Mouse (Mus musculus) adrenal gland, adult 2 months (tissue): ENCODE measurements around the gene Lhfp. TPM values are rescaled to one million over a fixed set of nuclear protein-coding genes. Genes with fewer than 3 reads are reported as not detected.
"Not testable (repeated sequence)": the region's sequence is repeated elsewhere in the genome, so short reads cannot be mapped to it uniquely, and the experiment has no call there.

ENCODE experiments used
- DNase-seq: peaks from one replicate; pipeline ENCODE4 v3.0.0; 2021
- polyA plus RNA-seq: library from polyadenylated mRNA; depleted of rRNA; stranded (reverse); fragments of >200 nt; gene quantifications from 2 replicates; pipeline ENCODE4 v1.2.3, GENCODE M21; 2012
- total RNA-seq, 2 experiments: library from RNA; stranded (reverse); gene quantifications; 2 replicates each; pipeline ENCODE4 v1.2.3; 2021

Gene Lhfp
- total and polyA plus RNA-seq, 3 experiments: 18.9 to 36.1 (median 25.8) TPM

DNA sequence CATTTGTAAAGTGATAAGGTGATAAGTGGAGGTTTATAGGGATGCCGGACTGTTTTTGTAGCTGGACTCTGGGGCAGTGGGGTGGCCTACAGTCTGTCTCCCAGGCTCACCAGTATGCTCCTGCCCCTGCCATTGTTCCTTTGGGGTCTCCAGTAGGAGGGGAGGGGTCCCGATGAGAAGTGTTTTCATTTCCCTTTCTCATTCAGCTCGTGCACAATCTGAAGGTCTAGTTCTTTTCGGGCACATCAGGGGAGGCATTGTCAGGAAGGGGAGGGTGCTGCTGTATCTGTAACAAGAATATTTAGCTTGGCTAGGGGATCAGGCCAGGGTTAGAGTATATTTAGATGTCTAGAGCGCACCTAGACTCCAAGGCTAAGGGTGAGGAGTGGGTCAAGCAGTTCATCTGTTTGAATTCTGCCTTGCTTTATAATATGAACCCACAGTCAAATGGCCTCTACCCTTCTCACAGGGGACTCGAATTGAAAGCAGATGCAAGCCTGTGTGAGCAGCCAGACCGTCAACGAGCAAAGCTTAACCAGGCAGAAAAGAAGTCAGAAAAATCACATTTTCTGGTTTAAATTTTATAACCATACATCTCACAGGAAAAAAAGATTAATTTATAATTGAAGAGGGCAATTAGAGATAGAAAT lies 46.0 kb downstream of the Lhfp start:
- DNase-seq: no peak

DNA sequence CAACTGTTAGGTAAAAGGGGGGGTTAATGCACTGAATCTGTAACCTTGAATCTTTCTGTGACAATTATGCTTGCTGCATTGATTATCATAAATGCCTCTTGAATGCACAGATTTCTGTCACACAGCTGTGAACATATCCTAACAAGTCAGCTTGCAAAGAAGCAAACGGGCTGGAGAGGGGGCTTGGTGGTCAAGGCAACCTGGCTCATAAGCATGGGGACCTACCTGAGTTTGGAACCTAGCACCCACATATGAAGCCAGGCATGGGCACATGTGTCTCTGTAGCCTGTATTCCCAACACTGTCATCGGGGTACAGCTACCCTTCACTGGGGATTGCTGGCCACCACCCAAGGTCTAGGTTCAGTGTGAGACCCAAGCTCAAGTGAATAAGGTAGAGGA lies 48.6 kb downstream of the Lhfp start:
- DNase-seq: no peak

DNA sequence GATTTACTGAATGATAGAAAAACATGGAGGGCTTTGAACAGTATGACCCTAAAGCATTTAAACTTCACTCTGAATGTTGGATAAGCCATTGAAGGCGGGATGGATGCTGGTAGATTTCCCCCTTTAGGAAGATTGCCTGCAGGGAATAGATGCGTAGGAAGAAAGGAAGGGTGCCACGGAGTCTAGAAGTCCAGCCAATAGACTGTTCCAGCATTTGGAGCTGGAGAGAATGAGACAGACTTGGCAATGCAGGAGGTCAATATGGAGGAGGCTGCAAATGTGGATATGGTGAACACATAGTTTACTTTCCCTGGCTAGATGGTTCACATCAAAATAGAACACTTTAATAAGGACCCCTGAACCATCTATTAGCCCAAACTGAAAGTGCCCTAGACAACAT lies 58.9 kb downstream of the Lhfp start:
- no peak for DNase-seq

DNA sequence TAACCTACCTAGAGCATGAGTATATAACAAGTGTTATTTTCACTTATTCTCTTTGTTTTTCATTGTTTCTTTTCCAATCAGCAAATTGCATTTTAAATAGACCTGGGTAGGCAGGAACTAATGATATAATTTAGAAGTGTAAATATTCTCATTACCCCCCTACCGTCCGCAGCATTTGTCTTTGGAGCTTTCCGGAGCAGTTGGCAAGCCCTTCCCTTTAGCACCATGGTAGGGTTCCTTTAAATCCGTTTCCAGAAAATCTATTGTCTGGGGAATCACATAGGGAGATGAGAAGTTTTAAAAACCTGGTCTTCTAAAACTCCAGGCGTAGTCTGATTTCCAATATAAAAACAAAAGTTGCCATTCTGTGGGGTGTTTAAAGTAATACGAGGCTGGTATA lies 59.5 kb downstream of the Lhfp start:
- no peak for DNase-seq

DNA sequence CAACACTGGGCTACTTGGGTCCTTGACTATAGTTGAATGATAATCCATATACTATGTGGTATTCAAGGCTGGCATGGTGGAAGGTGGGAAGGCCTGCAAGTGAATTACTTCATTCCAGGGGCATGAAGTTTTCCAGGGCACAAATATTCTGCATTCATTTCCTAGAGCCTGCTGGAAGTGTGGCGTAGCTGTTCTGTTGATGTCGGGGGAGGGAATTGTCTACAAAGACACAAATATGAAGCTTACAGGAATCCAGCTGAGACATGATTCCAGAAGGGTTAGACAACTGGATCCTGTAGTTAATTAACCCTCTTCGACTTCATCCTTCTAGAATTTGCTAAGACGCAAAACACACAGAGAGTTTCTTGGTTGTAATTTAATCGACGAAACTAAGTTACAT lies 60.4 kb downstream of the Lhfp start:
- DNase-seq: no peak

DNA sequence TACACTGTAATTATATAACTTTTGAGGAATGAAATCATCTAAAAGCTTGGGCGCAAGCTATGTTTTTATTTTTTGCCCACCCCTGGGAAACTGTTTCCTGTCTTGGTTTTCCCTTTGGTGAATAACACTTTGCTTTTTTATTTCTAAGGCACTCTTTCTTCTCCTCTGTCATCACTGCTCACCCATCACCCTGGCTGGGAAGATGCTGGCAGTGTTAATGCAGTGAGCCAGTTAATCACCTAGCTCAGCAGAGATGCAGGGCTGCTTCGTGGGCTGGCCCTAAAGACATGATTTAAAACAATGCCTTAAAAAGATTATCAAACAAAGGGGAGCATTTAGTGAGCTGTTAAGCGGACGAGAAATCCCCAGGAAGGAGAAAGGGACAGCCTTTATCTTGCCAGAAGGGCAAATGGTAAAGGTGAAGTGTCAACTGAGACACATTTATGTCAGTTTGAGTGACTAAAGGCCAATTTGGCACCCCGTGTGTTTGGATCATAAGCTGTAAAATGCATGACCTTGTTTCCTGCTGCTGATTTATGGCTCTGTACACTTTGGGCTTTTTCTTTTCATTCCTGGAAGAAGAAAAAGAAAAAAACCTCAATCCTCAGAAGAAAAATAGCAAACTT lies 60.9 kb downstream of the Lhfp start:
- DNase-seq: peak; percentile 15

DNA sequence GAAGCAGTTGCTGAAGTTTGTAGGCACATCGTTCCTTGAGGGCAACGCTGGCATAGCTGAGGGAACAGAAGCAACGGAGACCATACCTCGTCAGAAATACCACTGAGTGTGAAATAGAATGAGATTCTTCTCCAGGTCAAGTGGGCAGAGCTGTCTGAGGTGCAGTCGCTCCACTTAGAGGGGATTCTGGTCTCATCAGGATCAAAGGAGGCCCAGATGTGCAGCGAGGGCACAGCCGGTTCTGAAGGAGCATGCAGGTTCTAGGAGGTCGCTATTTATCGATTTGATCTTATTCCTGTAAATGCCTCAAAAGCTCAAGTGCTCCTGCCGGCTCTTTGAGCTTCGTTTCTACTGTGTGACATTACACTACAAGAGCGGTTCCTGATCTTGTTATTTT lies 61.4 kb downstream of the Lhfp start:
- no peak for DNase-seq

DNA sequence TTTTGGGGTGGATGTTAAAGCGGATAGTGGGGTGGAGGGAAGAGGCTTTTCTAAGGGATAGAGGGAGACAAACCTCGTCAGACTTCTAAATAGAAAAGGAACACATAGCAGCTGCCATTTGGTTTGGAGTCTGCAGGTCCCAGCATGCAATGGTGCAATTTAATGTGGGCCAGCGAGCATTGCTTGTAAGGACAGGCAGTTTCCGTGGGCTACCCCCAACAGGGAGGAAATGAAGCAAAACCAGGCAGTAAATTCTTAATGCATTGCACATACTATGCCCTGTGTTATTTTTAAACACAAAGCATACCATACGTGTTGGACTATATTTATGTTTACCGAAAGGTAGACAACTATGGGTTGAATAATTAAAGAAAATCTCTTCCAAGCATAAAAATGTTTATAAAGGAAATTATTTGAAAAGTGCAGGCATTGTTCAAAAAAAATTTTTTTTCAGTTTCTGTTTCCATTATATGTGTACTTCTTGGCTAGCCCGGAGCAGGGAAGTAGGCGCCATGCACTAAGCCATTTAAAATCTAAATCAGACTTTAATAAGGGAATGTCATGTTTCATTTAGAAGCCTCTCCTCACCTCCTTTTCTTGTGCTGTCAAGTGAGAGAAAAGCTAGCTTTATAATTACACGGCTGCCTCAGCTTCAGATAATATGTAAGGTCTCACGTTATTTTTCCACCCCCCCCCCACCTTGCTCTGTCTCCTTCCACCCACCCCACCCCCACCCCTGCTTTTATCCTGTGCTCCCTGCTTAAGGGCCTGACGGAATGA lies 67.5 kb downstream of the Lhfp start:
- no peak for DNase-seq

DNA sequence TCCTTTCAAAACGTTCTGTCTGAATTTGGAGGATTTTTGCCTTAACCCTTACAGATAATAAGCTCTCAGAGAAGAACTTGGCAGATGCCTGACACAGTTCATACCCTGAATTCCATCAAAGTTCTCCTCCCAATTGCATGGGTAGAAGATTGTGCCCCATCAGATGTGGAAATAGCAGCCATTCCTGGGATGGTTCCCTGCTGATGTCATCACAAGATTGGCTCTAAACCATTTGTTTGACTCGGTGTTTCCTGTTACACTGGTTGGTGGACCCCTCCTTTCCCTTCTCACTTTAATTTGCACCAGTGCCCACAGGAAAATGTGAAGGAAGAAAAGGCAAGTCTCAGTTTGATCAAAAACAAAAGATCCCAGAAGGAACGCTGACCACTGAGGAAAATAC lies 68.6 kb downstream of the Lhfp start:
- no peak for DNase-seq

DNA sequence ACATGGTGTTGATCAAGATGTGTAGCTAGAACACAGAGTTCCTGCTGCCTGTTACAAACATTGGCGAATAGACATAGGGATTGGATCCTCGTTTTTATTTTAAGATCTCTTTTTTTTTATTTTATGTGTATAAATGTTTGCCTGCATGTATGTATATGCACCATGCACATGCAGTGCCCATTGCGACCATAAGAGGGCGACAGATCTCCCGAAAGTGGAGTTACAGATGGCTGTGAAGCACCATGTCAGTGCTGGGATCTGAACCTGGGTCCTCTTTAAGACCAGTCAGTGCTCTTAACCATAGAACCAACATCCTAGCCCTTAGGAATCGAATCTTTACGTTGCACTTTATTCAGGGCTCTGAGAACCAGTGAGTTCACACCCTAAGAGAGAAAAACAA lies 70.7 kb downstream of the Lhfp start:
- DNase-seq: no peak

DNA sequence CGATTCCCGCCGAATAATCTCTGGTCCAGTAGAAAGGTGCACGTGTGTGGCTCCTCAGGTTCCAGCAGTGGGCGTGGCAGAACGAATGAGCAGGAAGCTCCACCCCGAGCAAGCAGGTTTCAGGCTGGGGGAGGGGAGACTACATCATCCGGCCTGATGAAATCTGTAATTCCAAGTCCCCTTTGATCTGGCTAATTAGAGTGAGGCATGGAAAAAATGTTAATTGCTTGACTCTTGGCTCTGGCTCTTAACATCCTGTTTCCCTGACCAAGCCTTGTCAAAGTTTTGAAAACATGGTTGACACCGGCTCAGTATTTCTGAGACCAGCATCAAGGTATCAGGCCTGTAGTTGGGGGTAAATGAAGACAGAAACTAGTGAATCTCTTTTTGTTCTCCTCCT lies 77.4 kb downstream of the Lhfp start:
- not testable (repeated sequence) for DNase-seq

DNA sequence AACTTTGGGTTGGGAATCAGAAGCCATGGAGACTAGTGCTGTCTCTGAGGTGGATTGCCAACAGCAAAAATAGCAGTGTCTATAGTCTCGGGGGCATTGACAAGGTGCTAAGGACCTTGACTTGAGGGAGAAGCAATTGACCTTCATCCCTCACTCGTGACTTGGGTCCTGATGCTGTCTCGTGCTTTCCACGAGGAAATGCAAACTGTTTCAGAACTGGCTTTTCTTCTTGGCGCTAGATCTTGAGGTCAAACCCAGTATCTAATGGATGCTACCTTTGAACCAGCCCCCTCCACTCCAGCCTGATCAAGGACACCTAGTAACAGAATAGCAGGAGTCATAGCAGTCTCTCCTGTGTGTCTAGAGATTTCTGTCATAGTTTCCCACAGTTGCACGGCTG lies 78.7 kb downstream of the Lhfp start:
- DNase-seq: no peak

DNA sequence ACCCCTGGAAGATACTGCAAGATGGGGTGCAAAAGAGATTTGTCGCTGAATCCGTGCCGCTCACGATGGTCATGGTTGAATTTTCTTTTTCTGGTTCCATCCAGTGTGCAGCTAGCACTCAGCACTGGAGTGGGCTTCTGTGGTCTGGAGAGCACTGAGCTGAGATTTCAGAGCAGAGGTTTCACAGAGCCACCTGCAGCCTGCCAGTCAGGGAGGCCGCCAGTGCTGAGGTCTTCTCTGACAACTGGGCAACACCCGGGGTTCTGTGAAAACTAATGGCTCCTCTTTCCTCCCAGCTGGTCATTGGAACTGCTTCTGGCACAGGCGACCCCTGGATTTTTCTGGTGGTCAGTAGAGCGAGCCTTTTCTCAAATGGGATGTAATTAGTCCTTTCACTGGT lies 84.2 kb downstream of the Lhfp start:
- no peak for DNase-seq

DNA sequence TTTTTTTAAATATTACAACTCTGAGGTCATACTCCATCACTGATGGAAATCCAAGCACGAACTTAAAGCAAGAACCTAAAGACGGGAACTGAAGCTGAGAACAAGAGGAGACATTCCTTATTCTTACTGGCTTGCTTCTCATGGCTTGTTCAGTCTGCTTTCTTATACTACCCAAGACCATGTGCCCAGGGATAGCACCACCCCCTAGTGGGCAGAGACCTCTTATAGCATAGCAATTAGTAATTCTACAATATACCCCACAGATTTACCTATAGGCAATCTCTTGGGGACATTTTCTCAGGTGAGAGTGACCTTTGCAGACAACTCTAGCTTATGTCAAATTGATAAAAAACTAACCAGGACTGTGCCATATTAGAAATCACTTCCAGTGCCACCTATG lies 97.5 kb downstream of the Lhfp start:
- no peak for DNase-seq

DNA sequence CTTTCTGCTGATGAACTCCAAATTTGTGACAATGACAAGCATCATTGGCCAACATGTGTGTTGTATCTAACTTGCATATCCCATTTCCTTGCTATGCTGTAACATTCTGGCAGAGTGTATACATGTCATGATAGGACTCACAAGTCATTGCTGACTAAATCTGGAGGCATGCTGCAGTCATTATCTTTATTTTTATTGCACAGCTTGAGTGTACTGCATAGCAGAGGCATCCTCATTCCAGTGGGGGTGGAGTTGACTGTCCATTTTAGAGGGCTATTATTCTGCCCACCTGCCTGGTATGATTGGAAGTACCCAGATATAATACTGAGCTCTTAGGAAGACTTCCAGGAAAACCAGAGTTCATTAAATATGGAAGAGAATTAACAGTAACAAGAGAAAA lies 97.9 kb downstream of the Lhfp start:
- DNase-seq: no peak

DNA sequence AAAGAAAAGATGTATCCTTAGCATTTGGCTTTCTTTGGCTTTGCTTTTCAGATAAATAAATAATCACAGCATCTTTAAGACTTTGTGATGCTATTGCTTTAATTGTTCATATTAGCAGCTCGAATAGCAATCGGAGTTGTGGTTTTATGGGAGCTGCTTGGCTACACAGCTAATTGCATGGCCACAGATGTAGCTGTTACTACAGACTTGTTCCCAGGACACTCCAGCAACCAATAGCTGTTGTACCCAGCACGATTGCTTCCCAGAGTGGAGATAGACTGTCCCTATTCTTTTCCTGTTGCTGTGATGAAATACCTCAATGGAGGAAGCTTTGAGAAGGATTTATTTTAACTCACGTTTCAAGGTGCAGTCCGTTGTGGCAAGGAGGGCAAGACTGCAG lies 98.3 kb downstream of the Lhfp start:
- no peak for DNase-seq

DNA sequence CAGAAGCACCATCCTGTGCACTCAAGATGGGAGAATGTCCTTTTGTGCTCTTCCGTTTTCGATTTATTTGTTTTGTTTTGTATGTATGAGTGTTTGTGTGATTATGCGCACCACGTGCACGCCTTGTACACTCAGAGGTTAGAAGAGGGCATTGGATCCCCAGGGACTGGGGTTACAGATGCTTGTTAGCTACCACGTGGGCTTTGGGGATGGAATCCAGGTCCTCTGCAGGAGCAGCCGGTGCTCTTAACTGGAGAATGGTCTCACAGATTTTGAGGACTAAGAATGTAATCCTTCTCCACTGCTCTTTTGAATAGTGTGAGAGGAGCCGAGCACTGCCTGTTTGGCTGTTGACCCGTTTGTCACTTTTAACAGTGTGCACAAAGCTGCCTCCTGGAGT lies 101.2 kb downstream of the Lhfp start:
- peak; percentile 8 for DNase-seq

DNA sequence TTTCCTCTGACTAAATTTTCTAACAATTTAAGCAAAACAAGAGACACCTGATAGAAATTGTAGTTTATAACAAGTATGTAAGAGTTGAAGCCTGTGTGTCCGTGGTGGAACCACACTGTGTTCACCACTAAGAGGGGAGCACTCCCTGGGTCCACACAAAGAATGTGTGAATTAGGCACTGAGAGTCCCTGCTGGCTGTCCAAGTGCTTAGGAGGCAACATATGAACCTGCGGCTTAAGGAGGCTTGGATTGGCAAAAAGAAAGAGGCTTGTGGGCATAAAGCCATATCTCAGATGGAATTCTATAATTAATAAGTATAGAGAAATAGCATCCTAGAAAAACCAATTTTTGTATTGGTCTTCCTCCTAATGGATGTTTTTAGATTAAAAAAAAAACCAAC lies 104.2 kb downstream of the Lhfp start:
- DNase-seq: no peak

DNA sequence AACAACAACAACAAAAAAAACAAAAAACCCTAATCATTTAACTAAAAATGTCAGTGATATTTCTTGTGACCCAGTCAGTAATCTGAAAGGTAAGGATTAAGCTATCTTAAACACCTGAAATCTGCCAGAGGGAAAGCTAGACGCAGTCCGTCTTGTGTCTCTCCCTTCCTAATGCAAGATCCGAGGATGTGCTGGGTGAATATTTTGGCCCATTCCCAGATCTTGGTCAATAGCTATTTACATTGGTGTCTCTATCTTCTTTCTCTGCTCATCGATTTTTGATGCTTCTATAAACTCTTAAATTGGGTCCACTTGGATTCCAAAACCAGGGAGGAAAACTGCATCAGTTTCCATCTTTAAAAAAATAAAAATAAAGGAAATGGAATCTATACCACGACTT lies 104.6 kb downstream of the Lhfp start:
- no peak for DNase-seq

DNA sequence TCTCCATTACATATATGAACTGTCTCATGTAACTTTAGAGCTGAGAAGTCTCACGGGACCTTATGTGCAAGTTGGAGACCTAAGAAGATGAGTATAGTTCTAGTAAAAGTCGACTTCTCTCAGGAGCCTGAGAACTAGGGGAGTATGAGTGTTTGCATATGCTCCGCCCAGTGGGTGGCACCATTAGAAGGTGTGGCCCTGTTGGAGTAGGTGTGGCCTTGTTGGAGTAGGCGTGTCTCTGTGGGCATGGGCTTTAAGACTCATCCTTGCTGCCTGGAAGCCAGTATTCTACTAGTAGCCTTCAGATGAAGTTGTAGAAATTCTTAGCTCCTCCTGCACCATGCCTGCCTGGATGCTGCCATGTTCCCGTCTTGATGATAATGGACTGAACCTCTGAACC lies 105.7 kb downstream of the Lhfp start:
- DNase-seq: no peak

DNA sequence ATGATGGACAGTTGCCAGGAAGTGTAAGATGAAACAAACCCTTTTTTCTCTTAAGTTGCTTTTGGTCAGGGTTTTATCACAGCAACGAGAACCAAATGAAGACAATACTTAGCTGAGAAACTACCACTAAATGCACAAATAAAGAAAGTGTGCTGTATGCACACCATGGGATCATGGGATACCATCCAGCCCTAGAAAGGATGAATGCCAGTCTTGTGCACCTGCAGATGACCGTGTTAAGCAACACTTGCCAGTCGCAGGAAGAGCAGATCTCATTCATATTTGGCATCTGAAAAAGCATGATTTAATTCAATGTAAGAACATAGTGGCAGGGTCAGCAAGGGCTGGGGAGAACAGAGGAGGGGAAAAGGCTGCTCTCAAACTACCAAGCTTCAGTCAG lies 107.4 kb downstream of the Lhfp start:
- no peak for DNase-seq

DNA sequence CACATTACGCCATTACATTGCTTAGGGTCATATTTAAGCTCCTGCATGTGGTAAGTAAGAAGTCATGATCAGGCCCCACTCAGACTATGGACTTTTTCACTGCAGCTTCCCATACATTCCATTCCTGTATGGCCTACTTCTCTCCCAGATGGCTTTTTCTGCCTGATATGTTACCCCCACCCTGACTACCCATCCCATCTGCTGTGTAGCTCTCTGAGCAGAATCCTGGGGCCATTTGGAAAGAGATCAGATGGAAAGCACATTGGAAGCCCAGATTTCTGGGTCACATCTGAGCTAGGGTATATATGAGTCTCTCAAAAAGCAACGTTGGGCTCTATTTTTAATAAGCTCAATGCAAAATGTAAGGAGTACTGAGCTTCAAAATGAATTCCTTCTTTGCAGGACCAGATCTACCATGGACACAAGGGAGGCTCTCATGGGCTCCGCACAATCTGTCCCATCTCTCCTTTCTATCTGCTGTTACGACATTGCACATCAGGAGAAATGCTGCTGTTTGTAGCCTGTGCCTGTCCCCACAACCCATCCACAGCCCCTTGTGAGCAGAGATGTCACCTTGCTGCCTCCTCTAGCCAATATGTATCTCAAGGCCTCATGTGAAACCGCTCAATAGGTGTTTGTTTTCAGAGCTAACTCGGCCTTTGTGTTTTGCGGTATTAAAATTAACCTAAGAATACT lies 108.4 kb downstream of the Lhfp start:
- DNase-seq: no peak

DNA sequence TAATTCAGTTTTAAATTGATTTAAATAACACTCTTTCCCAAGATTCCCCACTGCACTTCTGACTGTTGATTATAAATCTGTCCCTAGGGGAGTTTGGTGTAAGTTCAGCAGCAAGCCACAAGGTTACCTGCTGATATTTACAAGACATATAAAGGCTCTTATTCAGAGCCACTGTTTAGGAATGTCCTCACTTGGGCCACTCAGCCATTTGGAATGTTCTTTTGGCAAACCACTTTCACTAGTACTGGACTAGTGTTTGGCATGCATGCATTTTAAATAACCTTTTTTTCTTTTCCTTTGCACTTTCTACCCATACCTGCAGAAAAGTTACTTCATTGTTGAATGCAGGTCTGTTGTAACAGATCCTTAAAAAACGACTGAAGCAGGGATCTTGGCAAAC lies 109.8 kb downstream of the Lhfp start:
- no peak for DNase-seq
